Mouse (Mus musculus) heart, postnatal 0 days (tissue): ENCODE results near the gene Hmgb4.

Experiments
- CTCF ChIP-seq: IDR thresholded peaks from 2 replicates; pipeline ENCODE4 v1.5.1; 2016; ENCODE audit warnings: antibody characterized with exemption, control low read depth, low read depth
- EP300 ChIP-seq: IDR thresholded peaks from 2 replicates; pipeline ENCODE4 v1.6.1; 2016; ENCODE audit warnings: antibody characterized with exemption, low read depth

DNA sequence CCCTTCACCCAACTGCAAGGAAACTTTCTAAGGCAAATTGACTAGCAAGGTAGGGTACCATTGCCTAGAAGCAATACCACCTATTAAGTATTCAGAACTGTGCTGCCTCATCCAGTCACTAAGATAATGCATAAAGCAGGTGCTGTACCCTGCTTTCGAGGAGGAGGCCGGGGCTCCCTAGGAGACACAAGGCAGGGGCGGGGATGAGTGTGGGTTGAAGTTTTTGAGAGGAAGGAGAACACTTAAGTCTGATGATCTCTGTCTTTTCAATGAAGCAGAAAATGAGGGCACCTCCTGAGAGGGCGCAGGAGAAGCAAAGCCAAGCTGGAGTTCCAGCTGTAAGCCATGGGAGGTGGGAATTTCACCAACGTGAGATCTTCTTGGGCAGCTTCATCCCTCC lies 1.5 kb downstream of the Hmgb4 start:
- TF ChIP-seq CTCF: no peak
- TF ChIP-seq EP300: no peak
